Mouse (Mus musculus): ENCODE data around the gene Gm37240. TPM values are rescaled to one million over a fixed set of nuclear protein-coding genes. Genes with fewer than 3 reads are reported as not detected.

Gene Gm37240
- polyA plus RNA-seq, 1 experiment: 0.77 TPM

- peak in 1 of 2 experiments; percentile 51 for DNase-seq
- Histone ChIP-seq H3K4me1 (ENCODE audit: control insufficient read depth, insufficient read depth, low read length) (peaks cover 10% of the 10 kb centered on the region), H3K27me3 (ENCODE audit: control insufficient read depth, insufficient read depth, low read length) (no peaks in the 10 kb centered on the region), H3K27ac (ENCODE audit: insufficient read depth, low read length) (no peak overlapping the region), H3K4me3 (replicated peaks; ENCODE audit: insufficient read depth, low read depth, low read length) (no peak overlapping the region)
- no peak for TF ChIP-seq CTCF (IDR thresholded peaks at IDR 0.05; ENCODE audit: borderline replicate concordance, insufficient read depth, low read depth, low read length)
- no peak for TF ChIP-seq POLR2A (IDR thresholded peaks at IDR 0.05; ENCODE audit: borderline replicate concordance, insufficient read depth, low read length)
- WGBS: 48% methylated on average over 5 of the region's 5 CpGs
These were observed 518.2 kb downstream of the Gm37240 start for GRCm38 (mm10) chr3:85369157-85369556.

DNA sequence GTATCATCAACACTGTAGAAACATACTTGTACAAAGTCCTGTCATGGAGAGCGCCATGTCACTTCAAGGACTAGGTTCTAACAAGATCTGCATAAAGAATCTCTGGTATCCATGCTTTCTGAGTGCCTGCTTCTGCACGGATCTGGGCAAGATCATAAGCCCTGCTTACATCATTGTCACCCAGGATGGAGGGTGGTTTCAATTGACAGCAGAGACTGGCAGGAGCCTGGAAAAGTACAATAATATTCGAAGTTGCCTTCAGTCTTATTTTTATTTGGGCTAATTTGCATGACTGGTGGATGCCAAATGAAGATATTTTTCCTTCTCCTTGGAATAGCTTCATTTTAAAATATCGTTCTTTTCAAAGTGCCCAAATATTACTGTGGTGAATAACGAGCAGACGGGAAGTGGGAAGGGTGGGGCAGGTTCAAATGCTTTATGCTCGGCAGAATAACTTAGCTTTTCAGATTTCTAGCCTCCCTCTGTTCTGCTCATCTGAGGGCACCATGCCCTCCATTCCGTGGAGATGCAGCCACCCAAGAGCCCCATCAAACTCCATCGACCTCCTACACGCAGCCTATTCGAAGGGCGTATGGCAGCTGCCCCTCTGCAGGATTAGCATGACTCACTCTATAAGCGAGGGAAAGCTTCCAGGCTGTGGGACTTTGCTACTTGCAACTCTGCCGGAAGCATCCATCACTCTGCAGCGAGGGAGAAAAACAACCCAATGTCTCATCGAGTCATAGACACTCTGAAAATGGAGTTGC lies 518.8 kb downstream of the Gm37240 start:
- H3K4me3 ChIP-seq (replicated peaks; ENCODE audit: insufficient read depth, low read depth, low read length): no peak overlapping the region
- no peak overlapping the region for H3K27ac ChIP-seq (ENCODE audit: insufficient read depth, low read length)
- no peaks in the 10 kb centered on the region for H3K27me3 ChIP-seq (ENCODE audit: control insufficient read depth, insufficient read depth, low read length)
- TF ChIP-seq POLR2A (IDR thresholded peaks at IDR 0.05; ENCODE audit: borderline replicate concordance, insufficient read depth, low read length) (no peak), CTCF (IDR thresholded peaks at IDR 0.05; ENCODE audit: borderline replicate concordance, insufficient read depth, low read depth, low read length) (no peak)
- peaks cover 10% of the 10 kb centered on the region for H3K4me1 ChIP-seq (ENCODE audit: control insufficient read depth, insufficient read depth, low read length)
- DNase-seq: peak in 1 of 2 experiments; percentile 39
- 65% methylated on average over 16 of the region's 16 CpGs for WGBS

- no peak overlapping the region for H3K4me3 ChIP-seq (replicated peaks; ENCODE audit: insufficient read depth, low read depth, low read length)
These were observed 522.6 kb downstream of the Gm37240 start for GRCm38 (mm10) chr3:85364591-85365343.

GRCm38 (mm10) chr3:85362883-85363282 lies 524.4 kb downstream of the Gm37240 start:
- WGBS: 36% methylated on average over 7 of the region's 7 CpGs
- Histone ChIP-seq H3K4me1 (ENCODE audit: control insufficient read depth, insufficient read depth, low read length) (peaks cover 6% of the 10 kb centered on the region), H3K4me3 (replicated peaks; ENCODE audit: insufficient read depth, low read depth, low read length) (no peak overlapping the region), H3K27ac (ENCODE audit: insufficient read depth, low read length) (no peak overlapping the region), H3K27me3 (ENCODE audit: control insufficient read depth, insufficient read depth, low read length) (no peaks in the 10 kb centered on the region)
- TF ChIP-seq POLR2A (IDR thresholded peaks at IDR 0.05; ENCODE audit: borderline replicate concordance, insufficient read depth, low read length) (no peak), CTCF (IDR thresholded peaks at IDR 0.05; ENCODE audit: borderline replicate concordance, insufficient read depth, low read depth, low read length) (no peak)
- peak; percentile 43 to 68 for DNase-seq

More at GRCm38 (mm10) chr3:85364591-85365343, 522.6 kb downstream of the Gm37240 start:
- Histone ChIP-seq H3K27ac (ENCODE audit: insufficient read depth, low read length) (no peak overlapping the region), H3K27me3 (ENCODE audit: control insufficient read depth, insufficient read depth, low read length) (no peaks in the 10 kb centered on the region), H3K4me1 (ENCODE audit: control insufficient read depth, insufficient read depth, low read length) (peaks cover 16% of the 10 kb centered on the region)
- TF ChIP-seq POLR2A (IDR thresholded peaks at IDR 0.05; ENCODE audit: borderline replicate concordance, insufficient read depth, low read length) (no peak), CTCF (IDR thresholded peaks at IDR 0.05; ENCODE audit: borderline replicate concordance, insufficient read depth, low read depth, low read length) (no peak)
- DNase-seq: no peak
- 84% methylated on average over 5 of the region's 5 CpGs for WGBS

- H3K27ac ChIP-seq (ENCODE audit: insufficient read depth, low read length): no peak overlapping the region
- TF ChIP-seq POLR2A (IDR thresholded peaks at IDR 0.05; ENCODE audit: borderline replicate concordance, insufficient read depth, low read length): no peak
- no peak for TF ChIP-seq CTCF (IDR thresholded peaks at IDR 0.05; ENCODE audit: borderline replicate concordance, insufficient read depth, low read depth, low read length)
- H3K4me3 ChIP-seq (replicated peaks; ENCODE audit: insufficient read depth, low read depth, low read length): no peak overlapping the region
- no peaks in the 10 kb centered on the region; the same call in 1 of the 2 replicates for H3K27me3 ChIP-seq (ENCODE audit: control insufficient read depth, insufficient read depth, low read length)
- DNase-seq: no peak
- no peaks in the 10 kb centered on the region for H3K4me1 ChIP-seq (ENCODE audit: control insufficient read depth, insufficient read depth, low read length)
- 95% methylated on average over 3 of the region's 3 CpGs for WGBS
These were observed 530.9 kb downstream of the Gm37240 start for GRCm38 (mm10) chr3:85356373-85356772.

DNA sequence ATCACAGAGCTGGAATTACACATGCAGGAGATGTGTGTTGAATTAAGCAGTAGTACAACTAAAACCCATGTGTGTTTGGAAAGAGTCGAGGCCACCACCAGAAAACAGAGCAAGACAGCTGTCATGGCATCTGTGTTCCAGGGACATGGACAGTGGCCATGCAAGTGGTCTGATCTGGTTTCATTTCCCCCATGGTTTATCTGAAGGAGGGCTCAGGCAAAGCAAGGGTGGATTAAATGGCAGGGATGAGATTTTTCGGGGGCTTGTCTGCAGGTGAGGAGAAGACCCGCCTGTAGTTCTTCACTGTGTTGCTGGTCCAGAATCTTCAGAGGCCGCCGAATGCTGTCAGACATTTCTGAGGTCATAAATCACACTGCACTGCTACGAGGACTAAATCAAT lies 539.3 kb downstream of the Gm37240 start:
- H3K4me3 ChIP-seq (replicated peaks; ENCODE audit: insufficient read depth, low read depth, low read length): no peak overlapping the region
- DNase-seq: no peak
- 75% methylated on average over 6 of the region's 6 CpGs for WGBS
- no peak overlapping the region for H3K27ac ChIP-seq (ENCODE audit: insufficient read depth, low read length)
- H3K27me3 ChIP-seq (ENCODE audit: control insufficient read depth, insufficient read depth, low read length): no peaks in the 10 kb centered on the region
- no peaks in the 10 kb centered on the region for H3K4me1 ChIP-seq (ENCODE audit: control insufficient read depth, insufficient read depth, low read length)
- TF ChIP-seq POLR2A (IDR thresholded peaks at IDR 0.05; ENCODE audit: borderline replicate concordance, insufficient read depth, low read length) (no peak), CTCF (IDR thresholded peaks at IDR 0.05; ENCODE audit: borderline replicate concordance, insufficient read depth, low read depth, low read length) (no peak)

DNA sequence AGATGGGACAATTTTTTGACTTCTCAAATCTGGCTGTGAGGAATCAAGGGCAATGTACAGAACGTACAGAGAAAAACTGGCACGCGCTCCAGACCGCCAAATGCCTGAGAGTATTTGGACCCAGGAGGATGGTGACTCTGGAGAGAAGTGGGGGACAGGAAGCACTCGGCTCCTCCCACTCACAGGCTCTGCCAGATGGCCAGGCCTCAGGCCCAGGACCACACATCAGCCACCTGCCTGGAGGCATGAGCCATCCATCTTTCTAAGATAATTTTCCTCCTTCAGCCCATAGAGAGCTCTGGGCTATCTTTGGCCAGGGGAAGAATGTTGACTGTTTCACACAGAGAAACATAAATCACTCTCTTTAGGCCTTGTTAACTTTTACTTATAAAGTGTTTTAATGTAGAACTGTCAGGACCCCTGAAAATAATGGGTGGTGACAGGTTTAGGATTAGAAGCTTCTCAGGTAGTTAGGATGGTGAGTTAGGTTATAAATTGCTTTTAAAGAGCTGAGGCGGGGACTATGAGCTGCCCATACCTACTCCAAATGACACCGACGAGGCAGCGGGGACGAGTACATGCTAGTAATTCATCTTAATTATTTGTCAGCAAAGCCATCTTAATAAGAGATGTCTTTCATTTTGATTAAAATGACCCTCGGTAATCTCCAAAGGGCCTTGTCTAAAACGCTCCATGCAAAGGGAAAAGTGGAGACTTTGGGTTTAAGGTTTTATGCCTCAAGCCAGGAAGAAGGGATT lies 546.0 kb downstream of the Gm37240 start:
- no peak for TF ChIP-seq CTCF (IDR thresholded peaks at IDR 0.05; ENCODE audit: borderline replicate concordance, insufficient read depth, low read depth, low read length)
- TF ChIP-seq POLR2A (IDR thresholded peaks at IDR 0.05; ENCODE audit: borderline replicate concordance, insufficient read depth, low read length): no peak
- no peak overlapping the region for H3K27ac ChIP-seq (ENCODE audit: insufficient read depth, low read length)
- peaks cover 4% of the 10 kb centered on the region; the same call in 1 of the 2 replicates for H3K4me1 ChIP-seq (ENCODE audit: control insufficient read depth, insufficient read depth, low read length)
- H3K4me3 ChIP-seq (replicated peaks; ENCODE audit: insufficient read depth, low read depth, low read length): no peak overlapping the region
- no peaks in the 10 kb centered on the region for H3K27me3 ChIP-seq (ENCODE audit: control insufficient read depth, insufficient read depth, low read length)
- WGBS: 65% methylated on average over 12 of the region's 12 CpGs
- DNase-seq: peak; percentile 49 to 65
